Mouse (Mus musculus) CH12.LX (cell line): ENCODE measurements around the gene Gpr142. TPM values are rescaled to one million over a fixed set of nuclear protein-coding genes. Genes with fewer than 3 reads are reported as not detected.

Source experiments
- DNase-seq: peaks from one replicate; pipeline ENCODE4 v3.0.0-alpha.2; 2013; ENCODE audit errors: extremely low read depth
- H3K27ac ChIP-seq: 2 replicates; pipeline ENCODE4 v1.5.1; 2012; ENCODE audit warnings: low read depth, mild to moderate bottlenecking, control low read depth, moderate library complexity; ENCODE audit not compliant: insufficient read depth
- H3K27me3 ChIP-seq: replicated peaks from 2 replicates; pipeline ENCODE3; 2012; ENCODE audit warnings: inconsistent platforms
- H3K36me3 ChIP-seq, 2 experiments: replicated peaks in 1 of 2; 2 replicates each; pipeline versions ENCODE3 to v1.6.1; 2012; ENCODE audit warnings: inconsistent platforms in 1 of 2, low read length in 1 of 2, mild to moderate bottlenecking in 1 of 2, mixed read lengths in 1 of 2, moderate library complexity in 1 of 2; ENCODE audit not compliant: control insufficient read depth in 1 of 2, insufficient read depth in 1 of 2
- H3K4me1 ChIP-seq, 2 experiments: 2 replicates each; pipeline ENCODE4 v1.6.1; 2012; ENCODE audit warnings: inconsistent platforms in 1 of 2, moderate library complexity in 1 of 2; ENCODE audit not compliant: insufficient read depth in 2 of 2, control insufficient read depth in 1 of 2
- H3K4me2 ChIP-seq: 2 replicates; pipeline ENCODE4 v1.6.1; 2012; ENCODE audit warnings: low read depth, mild to moderate bottlenecking, control low read depth; ENCODE audit not compliant: poor library complexity, insufficient read depth, severe bottlenecking
- H3K4me3 ChIP-seq, 3 experiments: fragments of 150-350 bp in 1 of 3; sonication (generic) in 1 of 3; replicated peaks in 1 of 3; 2 replicates each; pipeline versions ENCODE3 to v1.5.1; 2011 to 2012; ENCODE audit warnings: low read depth in 2 of 3, low read length in 2 of 3, mild to moderate bottlenecking in 2 of 3, moderate library complexity in 2 of 3, control low read depth in 1 of 3, improper control_type of control experiment in 1 of 3, inconsistent platforms in 1 of 3, mixed read lengths in 1 of 3; ENCODE audit not compliant: poor library complexity in 1 of 3
- H3K79me2 ChIP-seq: replicated peaks from 2 replicates; pipeline ENCODE4 v1.6.1; 2012; ENCODE audit warnings: mild to moderate bottlenecking, moderate library complexity; ENCODE audit not compliant: control insufficient read depth, poor library complexity, insufficient read depth, severe bottlenecking; ENCODE audit errors: extremely low read depth
- H3K9ac ChIP-seq: 2 replicates; pipeline ENCODE4 v1.6.1; 2012; ENCODE audit warnings: low read depth, mild to moderate bottlenecking, control low read depth, moderate library complexity; ENCODE audit not compliant: insufficient read depth
- H3K9me3 ChIP-seq: replicated peaks from 2 replicates; pipeline ENCODE3; 2012; ENCODE audit warnings: low read length, inconsistent platforms, mixed read lengths
- CHD1 ChIP-seq: IDR thresholded peaks from 2 replicates; pipeline ENCODE4 v1.6.1; 2012; ENCODE audit warnings: low read depth, low read length, improper control_type of control experiment, inconsistent platforms
- CTCF ChIP-seq, 2 experiments: IDR thresholded peaks in 1 of 2; conservative IDR thresholded peaks in 1 of 2; 2 replicates each; pipeline ENCODE4 v1.5.1; 2011 to 2012; ENCODE audit warnings: low read depth in 2 of 2, low read length in 2 of 2, improper control_type of control experiment in 1 of 2, inconsistent platforms in 1 of 2, mild to moderate bottlenecking in 1 of 2, moderate library complexity in 1 of 2
- E2F4 ChIP-seq: IDR thresholded peaks from 2 replicates; pipeline ENCODE4 v1.6.1; 2011; ENCODE audit warnings: low read depth, low read length, improper control_type of control experiment; ENCODE audit not compliant: insufficient replicate concordance
- ELF1 ChIP-seq: IDR thresholded peaks from 2 replicates; pipeline ENCODE4 v1.6.1; 2014; ENCODE audit warnings: low read depth, mild to moderate bottlenecking, inconsistent platforms, low read length, improper control_type of control experiment
- HCFC1 ChIP-seq: IDR thresholded peaks from 2 replicates; pipeline ENCODE4 v1.6.1; 2012; ENCODE audit warnings: low read depth, mild to moderate bottlenecking, inconsistent platforms, low read length, improper control_type of control experiment
- IRF4 ChIP-seq: IDR thresholded peaks from 2 replicates; pipeline ENCODE4 v1.6.1; 2014; ENCODE audit warnings: low read depth, mild to moderate bottlenecking, inconsistent platforms, low read length, improper control_type of control experiment
- KAT2A ChIP-seq: IDR thresholded peaks from 2 replicates; pipeline ENCODE4 v1.6.1; 2012; ENCODE audit warnings: low read length, improper control_type of control experiment, inconsistent platforms; ENCODE audit not compliant: insufficient replicate concordance
- MAFK ChIP-seq: IDR thresholded peaks from 2 replicates; pipeline ENCODE4 v1.6.1; 2011; ENCODE audit warnings: low read length, improper control_type of control experiment; ENCODE audit not compliant: insufficient replicate concordance
- MAX ChIP-seq: IDR thresholded peaks from 2 replicates; pipeline ENCODE4 v1.6.1; 2011; ENCODE audit warnings: low read length, improper control_type of control experiment
- MEF2A ChIP-seq: IDR thresholded peaks from 2 replicates; pipeline ENCODE4 v1.6.1; 2014; ENCODE audit warnings: low read depth, mild to moderate bottlenecking, inconsistent platforms, low read length, improper control_type of control experiment, borderline replicate concordance
- MYC ChIP-seq: IDR thresholded peaks from 2 replicates; pipeline ENCODE4 v1.6.1; 2011; ENCODE audit warnings: low read depth, mild to moderate bottlenecking, improper control_type of control experiment, low read length
- PAX5 ChIP-seq: IDR thresholded peaks from 2 replicates; pipeline ENCODE4 v1.6.1; 2012; ENCODE audit warnings: low read length, inconsistent platforms, mixed read lengths
- POLR2AphosphoS2 ChIP-seq: IDR thresholded peaks from 2 replicates; pipeline ENCODE4 v1.6.1; 2011; ENCODE audit warnings: low read depth, low read length, improper control_type of control experiment
- RAD21 ChIP-seq: IDR thresholded peaks from 2 replicates; pipeline ENCODE4 v1.6.1; 2011; ENCODE audit warnings: low read depth, mild to moderate bottlenecking, low read length, improper control_type of control experiment, moderate library complexity
- UBTF ChIP-seq: IDR thresholded peaks from 2 replicates; pipeline ENCODE4 v1.6.1; 2012; ENCODE audit warnings: low read depth, mild to moderate bottlenecking, inconsistent platforms, low read length, improper control_type of control experiment, moderate library complexity
- ZMIZ1 ChIP-seq: IDR thresholded peaks from 2 replicates; pipeline ENCODE4 v1.6.1; 2012; ENCODE audit warnings: low read depth, mild to moderate bottlenecking, inconsistent platforms, low read length, improper control_type of control experiment
- ZNF384 ChIP-seq: IDR thresholded peaks from 2 replicates; pipeline ENCODE4 v1.6.1; 2012; ENCODE audit warnings: low read depth, low read length, improper control_type of control experiment, inconsistent platforms
- dilution Hi-C: fragments of 300-500 bp; cut with MboI; formaldehyde crosslinking; loops from 2 replicates; pipeline ENCODE4 v1.14.3; 2020; ENCODE audit warnings: low sequenced_read_pairs; ENCODE audit not compliant: extremely low pct_unique_long_range_greater_than_20kb, extremely low pct_ligation_motif_present
- in situ Hi-C: fragments of 300-500 bp; cut with MboI; formaldehyde crosslinking; loops from 3 replicates; pipeline ENCODE4 v1.14.3; 2019; ENCODE audit warnings: low sequenced_read_pairs, low pct_ligation_motif_present, low pct_unique_long_range_greater_than_20kb, mixed read lengths
- polyA plus RNA-seq: library from polyadenylated mRNA; unstranded; fragments of >175 nt; gene quantifications from 2 replicates; pipeline ENCODE4 v1.2.1, GENCODE M21; 2012; ENCODE audit warnings: low read depth; ENCODE audit not compliant: insufficient read length
- total RNA-seq, 2 experiments: library from RNA; depleted of rRNA; stranded (reverse); fragments of 300-350 nt in 1 of 2; fragments of >200 nt in 1 of 2; gene quantifications; 2 replicates each; pipeline ENCODE4 v1.2.3; 2012 to 2014

The Gpr142 gene
- total and polyA plus RNA-seq, 3 experiments: not detected

DNA sequence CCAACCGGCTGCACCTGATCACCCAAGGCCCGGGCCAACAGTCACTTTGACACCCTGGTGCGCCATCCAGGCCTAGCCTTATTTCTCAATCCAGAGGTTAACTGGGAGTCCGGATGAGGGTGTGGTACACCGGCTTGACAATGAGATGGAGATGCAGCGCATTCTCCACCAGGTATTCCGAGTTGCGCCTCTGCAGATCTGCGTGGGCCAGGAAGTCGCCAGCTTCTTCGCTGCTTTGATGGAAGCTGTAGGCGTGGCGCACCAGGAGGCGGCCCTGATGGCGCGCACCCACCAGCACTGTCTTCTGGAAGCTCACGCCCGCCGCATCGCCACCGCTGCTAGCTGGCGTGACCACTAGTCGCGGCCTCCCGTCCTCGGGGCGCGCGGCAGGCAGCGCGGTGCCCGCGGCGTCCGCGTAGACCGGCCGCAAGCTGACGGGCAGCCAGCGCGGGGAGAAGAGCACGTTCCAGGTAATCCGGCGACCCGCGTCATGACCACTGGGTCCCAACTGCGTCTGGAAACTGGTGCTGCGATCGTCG lies 7.3 kb upstream of the Gpr142 start:
- Histone ChIP-seq H3K9ac (no peak overlapping the region), H3K27me3 (peaks cover 14% of the 10 kb centered on the region), H3K4me2 (no peak overlapping the region), H3K9me3 (peaks cover 12% of the 10 kb centered on the region), H3K27ac (no peak overlapping the region), H3K79me2 (no peaks in the 10 kb centered on the region), H3K36me3 (peaks cover 0 to 4% of the 10 kb centered on the region in 2 experiments), H3K4me1 (peaks cover 7 to 28% of the 10 kb centered on the region in 2 experiments; a peak in 3 of 4 replicates), H3K4me3 (no peak overlapping the region)
- DNase-seq: no peak
- in situ Hi-C loops (no loop called here), dilution Hi-C loops (no loop called here)
- no peak for TF ChIP-seq ELF1
- no peak for TF ChIP-seq MAX
- TF ChIP-seq UBTF: no peak
- no peak for TF ChIP-seq PAX5
- no peak for TF ChIP-seq E2F4
- no peak for TF ChIP-seq ZMIZ1

DNA sequence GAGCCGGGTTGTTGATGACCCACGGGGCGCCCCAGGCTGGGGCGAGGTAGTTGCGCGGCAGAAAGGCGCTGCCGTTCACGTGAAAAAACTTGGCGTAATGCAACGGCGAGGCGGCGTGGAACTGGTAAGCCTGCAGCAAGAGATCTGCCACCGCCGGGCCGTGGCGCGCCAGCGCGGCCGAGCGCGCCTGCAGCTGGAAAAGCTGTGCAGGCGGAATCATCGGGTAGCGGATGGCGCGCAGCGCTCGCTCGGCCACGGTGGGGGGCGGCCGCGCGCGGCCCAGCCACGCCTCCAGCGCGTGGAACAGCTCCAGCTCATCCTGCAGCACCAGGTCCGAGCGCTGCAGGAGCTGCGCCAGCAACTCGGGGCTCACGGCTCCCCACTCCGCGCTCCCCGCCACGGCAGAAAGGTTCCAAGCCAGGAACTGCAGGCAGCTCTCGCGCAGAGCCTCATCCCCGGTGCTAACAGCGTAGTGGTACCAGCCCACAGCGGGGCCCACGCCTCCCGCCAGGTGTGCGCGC lies 6.8 kb upstream of the Gpr142 start:
- H3K9me3 ChIP-seq: peaks cover 11% of the 10 kb centered on the region
- H3K79me2 ChIP-seq: no peaks in the 10 kb centered on the region
- H3K4me1 ChIP-seq: peaks cover 7 to 28% of the 10 kb centered on the region in 2 experiments; a peak in 3 of 4 replicates
- in situ Hi-C loops: no loop called here
- H3K27ac ChIP-seq: no peak overlapping the region
- H3K27me3 ChIP-seq: peaks cover 20% of the 10 kb centered on the region
- dilution Hi-C loops: no loop called here
- no peak for DNase-seq
- H3K9ac ChIP-seq: no peak overlapping the region
- no peak overlapping the region for H3K4me3 ChIP-seq
- H3K4me2 ChIP-seq: no peak overlapping the region
- TF ChIP-seq MEF2A: no peak
- no peak for TF ChIP-seq RAD21
- no peak for TF ChIP-seq MYC
- TF ChIP-seq IRF4: no peak
- TF ChIP-seq CHD1: no peak
- TF ChIP-seq CTCF (conservative IDR thresholded peaks at IDR 0.05 in 1 of 2, IDR thresholded peaks at IDR 0.05 in 1 of 2; ENCODE audit: low read depth in 2 of 2, low read length in 2 of 2): no peak
- TF ChIP-seq KAT2A: no peak
- no peak for TF ChIP-seq ZNF384
- no peak for TF ChIP-seq MAFK
- TF ChIP-seq ZMIZ1: no peak
- no peak for TF ChIP-seq HCFC1
- no peak for TF ChIP-seq POLR2AphosphoS2
- H3K36me3 ChIP-seq: peaks cover 0 to 4% of the 10 kb centered on the region in 2 experiments
